Mouse (Mus musculus): ENCODE data around the gene Klc2. TPM values are rescaled to one million over a fixed set of nuclear protein-coding genes. Genes with fewer than 3 reads are reported as not detected.

Gene Klc2
- total and polyA plus RNA-seq, 3 experiments: 49.0 to 56.7 (median 50.6) TPM

DNA sequence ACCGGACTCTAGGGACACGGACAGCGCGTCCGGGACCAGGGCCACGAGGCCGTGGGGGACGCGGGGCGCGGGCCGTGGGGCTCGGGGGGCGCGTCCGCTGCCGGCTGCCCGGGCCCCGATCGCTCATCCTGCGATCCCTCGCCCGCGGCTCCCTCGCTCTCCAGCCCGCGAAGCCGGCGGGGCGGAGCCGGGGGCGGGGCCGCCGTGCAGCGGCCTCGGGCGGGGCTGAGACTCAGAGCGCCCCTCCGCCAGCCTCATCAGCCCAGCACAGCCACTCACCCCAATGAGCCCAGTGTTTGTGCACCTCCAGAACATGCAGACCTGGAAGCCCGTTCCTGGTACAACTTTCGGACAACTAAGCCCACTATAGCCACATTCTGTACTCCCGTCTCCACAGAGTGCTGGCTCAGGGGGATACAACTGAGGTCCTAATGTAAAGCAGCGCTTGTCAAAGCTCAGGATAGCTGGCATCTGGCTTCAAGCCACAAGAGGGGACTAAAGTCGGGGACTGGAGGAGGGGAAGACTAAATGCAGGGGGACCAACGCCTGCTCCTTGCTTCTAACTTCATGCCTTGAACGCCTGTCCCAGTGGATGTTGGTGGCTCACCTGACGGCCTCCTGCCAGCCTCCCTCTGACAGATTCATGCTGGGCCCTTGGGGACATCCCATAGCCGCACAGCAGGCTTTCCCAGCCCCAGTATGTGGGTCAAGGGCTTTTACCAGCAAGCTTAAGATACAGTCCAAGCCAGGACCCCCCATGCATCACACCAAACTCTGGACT, 19.8 kb downstream of the Klc2 start, which contains the start of gene Cnih2:
Gene Cnih2, minus strand, starts transcription at position 159 of the 781 bp plus-strand sequence.
- TF ChIP-seq EP300 (IDR thresholded peaks at IDR 0.05; ENCODE audit: insufficient read depth, low read depth, low read length) (no peak), POLR2A (IDR thresholded peaks at IDR 0.05; ENCODE audit: insufficient read depth, low read depth, low read length) (peak; percentile 32; the same call in 1 of the 2 replicates)
- 5% methylated on average over 46 of the region's 48 CpGs for WGBS
- Histone ChIP-seq H3K27me3 (ENCODE audit: control insufficient read depth, insufficient read depth, low read length) (no peaks in the 10 kb centered on the region), H3K4me1 (ENCODE audit: control insufficient read depth, insufficient read depth, low read length) (peaks cover 2% of the 10 kb centered on the region; the same call in 1 of the 2 replicates), H3K36me3 (ENCODE audit: control insufficient read depth, insufficient read depth, low read length) (no peaks in the 10 kb centered on the region), H3K79me2 (replicated peaks; ENCODE audit: control insufficient read depth, insufficient read depth, low read length) (no peaks in the 10 kb centered on the region), H3K9ac (ENCODE audit: low read depth, low read length) (peak within 1 kb of the TSS; percentile 58), H3K4me3 (peak within 1 kb of the TSS; percentile 40), H3K27ac (no peak within 1 kb of the TSS)
- intact Hi-C loops (cut with DNase I): no loop called here
- DNase-seq: peak; percentile 72 to 81

GRCm38 (mm10) chr19:5097521-5098362, 20.6 kb downstream of the Klc2 start:
- peak overlapping the region; percentile 58 for H3K9ac ChIP-seq (ENCODE audit: low read depth, low read length)
- H3K4me1 ChIP-seq (ENCODE audit: control insufficient read depth, insufficient read depth, low read length): peaks cover 2% of the 10 kb centered on the region; the same call in 1 of the 2 replicates
- DNase-seq: no peak
- intact Hi-C loops (cut with DNase I): no loop called here
- TF ChIP-seq EP300 (IDR thresholded peaks at IDR 0.05; ENCODE audit: insufficient read depth, low read depth, low read length) (no peak), CTCF (IDR thresholded peaks at IDR 0.05) (no peak), POLR2A (IDR thresholded peaks at IDR 0.05; ENCODE audit: insufficient read depth, low read depth, low read length) (no peak)
- peak overlapping the region; percentile 40 for H3K4me3 ChIP-seq
- H3K36me3 ChIP-seq (ENCODE audit: control insufficient read depth, insufficient read depth, low read length): no peaks in the 10 kb centered on the region
- no peaks in the 10 kb centered on the region for H3K27me3 ChIP-seq (ENCODE audit: control insufficient read depth, insufficient read depth, low read length)
- no peaks in the 10 kb centered on the region for H3K79me2 ChIP-seq (replicated peaks; ENCODE audit: control insufficient read depth, insufficient read depth, low read length)
- no peak overlapping the region for H3K27ac ChIP-seq
- 6% methylated on average over 30 of the region's 31 CpGs for WGBS

DNA sequence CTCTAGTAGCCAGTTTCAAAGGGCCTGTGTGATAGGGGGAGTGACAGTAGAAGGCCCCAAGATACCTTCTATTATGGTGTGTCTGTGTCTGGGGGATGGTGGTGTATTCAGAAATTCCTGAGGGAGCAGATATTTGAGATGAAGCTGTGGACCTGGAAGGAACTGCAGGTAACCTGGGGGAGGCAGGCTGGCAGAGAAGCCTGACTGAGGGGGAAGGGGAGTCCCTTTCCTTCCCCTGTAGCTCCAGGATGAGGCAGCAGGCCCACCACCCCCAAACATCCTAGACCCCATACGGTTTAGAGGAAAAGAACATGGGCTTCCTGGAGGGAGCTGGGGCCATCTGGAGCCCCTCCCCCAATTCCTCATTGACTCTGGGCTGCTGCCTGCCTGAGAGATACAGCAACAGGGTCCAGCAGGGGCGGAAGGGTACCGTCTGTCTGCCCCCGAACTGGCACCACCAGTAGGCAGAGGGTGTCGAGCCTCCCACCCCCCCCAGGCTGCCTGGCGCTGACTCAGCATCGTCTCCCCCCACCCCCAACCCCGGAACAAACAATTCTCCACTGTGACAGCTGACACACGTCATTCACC, 22.4 kb downstream of the Klc2 start:
- Histone ChIP-seq H3K36me3 (ENCODE audit: control insufficient read depth, insufficient read depth, low read length) (no peaks in the 10 kb centered on the region), H3K27ac (no peak overlapping the region), H3K4me3 (no peak overlapping the region), H3K79me2 (replicated peaks; ENCODE audit: control insufficient read depth, insufficient read depth, low read length) (no peaks in the 10 kb centered on the region), H3K4me1 (ENCODE audit: control insufficient read depth, insufficient read depth, low read length) (peaks cover 2% of the 10 kb centered on the region; the same call in 1 of the 2 replicates), H3K27me3 (ENCODE audit: control insufficient read depth, insufficient read depth, low read length) (no peaks in the 10 kb centered on the region), H3K9ac (ENCODE audit: low read depth, low read length) (no peak overlapping the region)
- DNase-seq: no peak
- intact Hi-C loops (cut with DNase I): no loop called here
- WGBS: 4% methylated on average over 9 of the region's 9 CpGs
- TF ChIP-seq POLR2A (IDR thresholded peaks at IDR 0.05; ENCODE audit: insufficient read depth, low read depth, low read length): no peak
- TF ChIP-seq EP300 (IDR thresholded peaks at IDR 0.05; ENCODE audit: insufficient read depth, low read depth, low read length): no peak
- TF ChIP-seq CTCF (IDR thresholded peaks at IDR 0.05): no peak

- no peaks in the 10 kb centered on the region for H3K27me3 ChIP-seq (ENCODE audit: control insufficient read depth, insufficient read depth, low read length)
- H3K9ac ChIP-seq (ENCODE audit: low read depth, low read length): no peak overlapping the region
- 35% methylated on average over 11 of the region's 11 CpGs for WGBS
- no peak overlapping the region for H3K27ac ChIP-seq
- H3K4me3 ChIP-seq: no peak overlapping the region
- H3K4me1 ChIP-seq (ENCODE audit: control insufficient read depth, insufficient read depth, low read length): peaks cover 2% of the 10 kb centered on the region; the same call in 1 of the 2 replicates
- TF ChIP-seq EP300 (IDR thresholded peaks at IDR 0.05; ENCODE audit: insufficient read depth, low read depth, low read length) (no peak), CTCF (IDR thresholded peaks at IDR 0.05) (no peak), POLR2A (IDR thresholded peaks at IDR 0.05; ENCODE audit: insufficient read depth, low read depth, low read length) (no peak)
- intact Hi-C loops (cut with DNase I): loop anchor here (1.0 kb wide), 1 partner anchor 44 kb away; no protein-coding TSS in a partner anchor
- no peaks in the 10 kb centered on the region for H3K79me2 ChIP-seq (replicated peaks; ENCODE audit: control insufficient read depth, insufficient read depth, low read length)
- no peaks in the 10 kb centered on the region for H3K36me3 ChIP-seq (ENCODE audit: control insufficient read depth, insufficient read depth, low read length)
- DNase-seq: no peak
Measured at GRCm38 (mm10) chr19:5094746-5095417, 23.5 kb downstream of the Klc2 start.

DNA sequence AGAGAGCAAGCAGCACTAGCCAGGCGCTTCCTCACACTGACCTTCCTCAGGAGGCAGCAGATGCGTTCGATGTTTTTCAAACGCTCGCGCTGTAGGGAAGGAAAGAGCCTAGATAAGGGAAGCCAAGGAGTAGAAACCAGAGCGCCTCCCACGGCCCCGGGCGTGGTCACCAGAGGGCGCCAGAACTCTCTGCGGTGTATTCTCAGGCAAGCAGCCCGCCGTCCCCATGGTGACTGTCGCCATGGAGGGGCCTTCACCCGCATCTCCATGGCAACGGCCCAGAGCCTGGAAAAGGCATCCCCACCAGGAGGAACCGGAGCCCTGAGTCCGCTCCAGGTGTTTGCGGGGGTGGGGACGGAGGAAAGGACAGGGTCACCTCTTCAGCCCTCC, 24.1 kb downstream of the Klc2 start:
- Histone ChIP-seq H3K9ac (ENCODE audit: low read depth, low read length) (no peak overlapping the region), H3K4me3 (no peak overlapping the region), H3K36me3 (ENCODE audit: control insufficient read depth, insufficient read depth, low read length) (no peaks in the 10 kb centered on the region), H3K27me3 (ENCODE audit: control insufficient read depth, insufficient read depth, low read length) (no peaks in the 10 kb centered on the region), H3K27ac (no peak overlapping the region), H3K4me1 (ENCODE audit: control insufficient read depth, insufficient read depth, low read length) (peaks cover 2% of the 10 kb centered on the region; the same call in 1 of the 2 replicates), H3K79me2 (replicated peaks; ENCODE audit: control insufficient read depth, insufficient read depth, low read length) (no peaks in the 10 kb centered on the region)
- TF ChIP-seq CTCF (IDR thresholded peaks at IDR 0.05) (peak; percentile 94), EP300 (IDR thresholded peaks at IDR 0.05; ENCODE audit: insufficient read depth, low read depth, low read length) (0 out of 2 replicates have a peak, but pooled peaks have one; percentile 30), POLR2A (IDR thresholded peaks at IDR 0.05; ENCODE audit: insufficient read depth, low read depth, low read length) (0 out of 2 replicates have a peak, but pooled peaks have one; percentile 38)
- DNase-seq: peak; percentile 86 to 91
- 2% methylated on average over 21 of the region's 21 CpGs for WGBS
- intact Hi-C loops (cut with DNase I): loop anchor here (1.0 kb wide), 1 partner anchor 45 kb away; no protein-coding TSS in a partner anchor
